Mouse (Mus musculus) 3134 (cell line): Measurements from ENCODE around the gene Rtel1.

Experiments used
- DNase-seq: peaks from one replicate; pipeline ENCODE4 v3.0.0-alpha.2; 2011; ENCODE audit warnings: low spot score; ENCODE audit not compliant: insufficient read length; ENCODE audit errors: extremely low read depth

Rtel1 gene

DNA sequence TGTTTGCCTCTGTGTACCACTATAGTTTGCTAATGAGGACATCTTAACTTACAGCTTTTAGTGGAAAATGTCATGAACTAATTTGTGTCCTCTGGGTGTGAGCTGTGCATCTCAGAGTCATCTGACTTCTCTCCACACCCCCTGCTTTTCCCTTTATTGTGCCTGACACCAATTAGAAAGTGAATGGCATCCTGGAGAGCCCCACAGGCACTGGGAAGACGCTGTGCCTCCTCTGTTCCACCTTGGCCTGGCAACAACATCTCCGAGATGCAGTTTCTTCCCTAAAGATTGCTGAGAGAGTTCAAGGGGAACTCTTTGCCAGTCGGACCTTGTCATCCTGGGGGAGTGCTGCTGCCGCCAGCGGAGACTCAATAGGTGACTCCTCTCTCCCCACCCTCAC, 2.6 kb downstream of the Rtel1 start:
- no peak for DNase-seq

GRCm38 (mm10) chr2:181326098-181326497, 6.6 kb downstream of the Rtel1 start:
- DNase-seq, result peak; percentile 29

DNA sequence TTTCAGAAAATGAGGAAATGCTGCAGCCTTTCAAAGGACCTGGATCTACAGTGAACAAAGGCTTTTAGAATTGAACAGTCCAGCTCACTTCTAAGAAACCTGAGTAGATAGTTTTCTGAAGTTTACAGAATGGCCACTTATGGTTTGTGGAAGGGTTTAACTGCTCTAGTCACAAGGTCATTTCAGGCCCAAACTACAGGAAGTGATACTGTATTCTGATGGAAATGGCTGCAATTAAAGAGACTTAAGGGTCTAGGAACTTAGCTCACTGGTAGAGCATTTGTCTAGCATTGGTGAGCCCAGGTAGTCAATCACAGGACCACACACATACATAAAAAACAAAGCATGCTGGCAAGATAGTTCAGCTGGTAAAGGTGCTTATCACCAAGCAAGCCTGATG, 13.0 kb downstream of the Rtel1 start:
- no peak for DNase-seq

- DNase-seq, result peak; percentile 21
Observed at GRCm38 (mm10) chr2:181334023-181334422, 14.5 kb downstream of the Rtel1 start.

GRCm38 (mm10) chr2:181340426-181340825, 20.9 kb downstream of the Rtel1 start:
- DNase-seq, result no peak

DNA sequence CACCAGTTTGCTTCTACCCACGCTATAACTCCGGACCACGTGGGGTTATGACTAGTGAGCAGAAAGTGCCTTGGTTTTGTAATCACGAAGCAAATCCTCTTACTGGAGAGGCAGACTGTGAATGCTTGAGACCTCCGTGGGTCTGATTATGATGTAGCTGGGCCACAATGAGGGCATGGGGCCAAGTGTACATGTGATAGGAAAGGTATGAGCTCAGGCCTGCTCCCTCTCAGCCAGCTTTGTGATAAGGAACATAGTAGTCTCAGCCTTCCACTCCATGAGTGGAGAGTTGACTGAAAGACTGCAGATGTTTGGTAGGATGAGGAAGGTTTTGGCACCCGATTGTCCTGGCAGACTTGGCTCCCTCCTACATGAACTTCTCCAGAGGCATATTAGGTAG, 23.2 kb downstream of the Rtel1 start:
- no peak for DNase-seq

DNA sequence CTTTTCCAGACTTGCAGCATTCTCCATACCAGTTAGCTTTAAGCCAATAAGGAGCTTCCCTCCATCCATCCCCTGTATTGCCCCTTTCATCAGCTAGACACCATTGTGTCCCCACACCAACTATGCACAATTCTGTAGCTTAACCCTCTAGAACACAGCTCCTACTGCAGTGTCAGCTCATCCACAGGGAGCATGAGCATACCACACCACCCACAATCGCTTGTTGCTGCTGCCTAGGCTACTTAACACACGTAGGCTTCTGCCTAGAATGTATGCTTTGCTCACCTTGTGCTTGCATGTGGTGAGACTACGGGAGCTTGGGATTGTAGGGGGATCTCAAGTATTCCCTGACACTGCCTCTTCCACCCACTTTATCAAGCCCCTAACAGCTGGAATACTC, 37.2 kb downstream of the Rtel1 start:
- DNase-seq, result no peak

DNA sequence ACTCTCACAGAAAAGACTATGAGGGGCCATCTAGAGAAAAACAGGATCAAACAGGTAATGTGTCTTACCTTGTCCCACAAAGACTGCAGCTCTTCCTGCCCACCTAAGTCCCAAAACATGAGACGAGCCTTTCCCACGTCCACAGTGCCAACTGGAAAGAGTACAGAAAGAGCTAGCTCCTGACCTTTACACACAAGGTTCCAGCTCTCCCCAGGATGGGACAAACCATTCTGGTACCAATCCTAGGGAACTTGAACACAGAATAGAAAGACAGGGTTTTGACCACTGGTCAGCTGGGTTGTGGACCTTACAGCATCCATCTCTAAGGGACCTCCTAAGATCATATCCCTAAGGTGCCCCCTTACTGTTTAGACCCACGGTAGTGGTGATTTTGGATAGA, 44.4 kb downstream of the Rtel1 start:
- DNase-seq, result no peak

- no peak for DNase-seq
Observed at GRCm38 (mm10) chr2:181364487-181364859, 44.9 kb downstream of the Rtel1 start.

GRCm38 (mm10) chr2:181364860-181365596, 45.5 kb downstream of the Rtel1 start, which contains the start of the genes Zgpat and Arfrp1:
Zgpat (plus strand) TSS chr2:181364928.
Arfrp1 (minus strand) TSS chr2:181365404.
- peak; percentile 92 for DNase-seq

DNA sequence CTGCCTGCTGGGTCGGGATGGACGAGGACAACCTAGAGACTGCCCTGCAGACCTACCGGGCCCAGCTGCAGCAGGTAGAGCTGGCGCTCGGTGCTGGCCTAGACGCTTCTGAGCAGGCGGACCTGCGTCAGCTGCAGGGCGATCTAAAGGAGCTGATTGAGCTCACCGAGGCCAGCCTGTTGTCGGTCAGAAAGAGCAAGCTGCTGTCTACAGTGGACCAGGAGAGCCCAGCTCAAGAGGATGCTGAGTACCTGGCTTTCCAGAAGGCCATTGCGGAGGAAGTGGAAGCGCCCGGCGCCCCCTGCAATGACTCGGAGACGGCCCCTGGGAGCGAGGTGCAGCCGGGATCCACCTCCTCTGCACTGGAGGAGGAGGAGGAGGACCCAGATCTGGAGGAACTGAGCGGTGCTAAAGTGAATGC, 46.1 kb downstream of the Rtel1 start:
- DNase-seq, result no peak

DNA sequence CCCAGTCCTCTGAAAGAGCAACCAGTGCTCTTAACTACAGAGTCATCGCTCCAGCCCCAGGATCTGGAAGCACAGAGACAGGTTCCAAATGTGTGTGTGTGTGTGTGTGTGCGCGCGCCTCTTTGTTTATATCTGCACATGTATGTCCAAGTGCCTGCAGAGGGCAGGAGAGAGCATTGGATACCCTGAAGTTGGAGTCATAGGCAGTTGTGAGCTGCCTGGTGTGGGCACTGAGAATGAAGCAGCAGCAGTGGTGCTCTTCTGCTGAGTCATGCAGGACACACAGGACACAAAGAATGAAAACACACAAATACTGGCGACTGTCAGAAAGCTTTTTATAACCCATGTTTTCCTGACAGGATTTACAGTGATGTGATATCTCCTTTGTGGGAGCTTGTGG, 50.5 kb downstream of the Rtel1 start:
- DNase-seq, result no peak

GRCm38 (mm10) chr2:181375787-181376186, 56.2 kb downstream of the Rtel1 start:
- no peak for DNase-seq

- DNase-seq, result no peak
Observed at GRCm38 (mm10) chr2:181377230-181377629, 57.7 kb downstream of the Rtel1 start.

DNA sequence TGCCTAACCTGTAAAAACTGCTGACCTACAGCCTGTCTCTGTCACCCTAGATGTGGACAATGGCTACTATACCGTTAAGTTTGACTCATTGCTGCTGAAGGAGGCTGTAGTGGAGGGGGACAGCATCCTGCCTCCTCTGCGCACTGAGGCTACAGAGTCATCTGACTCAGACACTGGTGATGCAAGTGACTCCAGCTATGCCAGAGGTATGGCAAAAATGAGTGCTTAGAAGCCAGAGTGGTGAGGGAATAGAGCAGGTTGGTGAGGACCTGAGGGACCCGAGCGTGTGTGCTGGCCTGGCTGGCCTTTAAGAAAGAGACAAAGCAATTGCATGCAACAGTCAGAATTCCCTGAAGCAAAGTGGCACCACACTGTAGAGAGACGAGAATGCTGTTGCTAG, 59.2 kb downstream of the Rtel1 start:
- no peak for DNase-seq

DNA sequence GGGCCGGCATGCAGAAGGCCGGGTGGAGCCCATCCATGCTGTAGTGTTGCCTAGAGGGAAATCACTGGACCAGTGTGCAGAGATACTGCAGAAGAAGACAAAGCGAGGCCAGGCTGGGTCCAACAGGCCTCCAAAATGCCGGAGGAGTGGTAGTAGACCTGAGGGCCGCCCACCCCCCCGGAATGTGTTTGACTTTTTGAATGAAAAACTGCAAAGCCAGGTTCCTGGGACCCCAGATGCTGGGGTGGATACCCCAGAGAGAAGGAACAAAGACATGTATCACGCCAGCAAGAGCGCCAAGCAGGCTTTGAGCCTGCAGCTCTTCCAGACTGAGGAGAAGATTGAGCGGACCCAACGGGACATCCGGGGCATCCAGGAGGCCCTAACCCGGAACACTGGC, 60.2 kb downstream of the Rtel1 start, which contains the start of gene Lime1:
Lime1 (plus strand) TSS at position 301 of the 400 bp plus-strand sequence.
- DNase-seq, result no peak

- no peak for DNase-seq
Observed at GRCm38 (mm10) chr2:181380251-181380650, 60.7 kb downstream of the Rtel1 start.

GRCm38 (mm10) chr2:181381107-181381506, 61.6 kb downstream of the Rtel1 start:
- no peak for DNase-seq

DNA sequence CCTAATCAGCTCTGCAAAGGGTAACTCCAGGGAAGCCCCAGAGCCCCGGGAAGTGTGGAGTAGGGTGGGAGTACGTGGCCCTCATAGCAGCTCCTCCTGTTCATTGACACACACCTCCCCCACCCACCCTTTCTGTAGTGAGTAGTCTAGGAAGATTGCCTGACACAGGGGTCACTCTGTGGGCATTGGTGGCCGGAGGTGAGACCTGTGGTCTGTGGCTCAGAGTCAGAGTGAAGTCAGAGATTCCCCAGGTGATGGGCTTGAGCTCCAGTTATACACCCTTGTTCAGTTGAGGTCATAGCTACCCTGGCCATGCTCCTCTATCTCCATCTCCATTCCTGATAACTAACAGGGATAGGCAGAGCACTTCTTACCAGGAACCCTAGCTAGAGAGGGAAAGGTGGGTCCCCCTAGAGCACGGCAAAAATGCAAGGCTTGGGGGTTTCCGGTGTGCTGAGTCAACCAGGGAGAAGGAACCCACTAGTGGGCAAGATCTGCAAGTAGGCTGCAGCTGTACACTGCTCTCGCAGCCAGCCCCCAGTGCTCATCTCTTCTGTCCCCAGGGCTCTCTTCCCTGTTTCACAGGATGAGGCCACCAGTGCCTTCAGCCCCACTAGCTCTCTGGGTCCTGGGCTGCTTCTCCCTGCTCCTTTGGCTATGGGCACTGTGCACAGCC, 62.2 kb downstream of the Rtel1 start:
- no peak for DNase-seq

DNA sequence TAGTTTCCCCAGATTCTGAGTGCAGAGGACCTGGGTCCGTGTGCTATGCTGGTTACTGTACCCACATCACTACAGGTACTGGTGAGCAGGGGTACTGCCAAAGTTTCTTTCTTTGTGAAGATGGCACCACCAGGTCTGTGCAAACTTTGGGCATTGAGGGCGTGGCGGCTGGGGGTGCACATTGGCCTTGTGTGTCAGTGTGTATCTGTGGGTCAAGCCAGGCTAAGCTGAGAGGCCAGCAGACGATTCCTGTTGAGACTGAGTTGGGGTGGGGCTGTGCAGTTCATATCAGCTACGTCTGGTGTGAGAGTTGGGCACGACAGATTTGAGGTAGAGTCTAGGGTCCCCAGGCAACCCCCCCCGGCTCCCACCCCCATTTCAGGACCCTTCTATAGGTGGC, 64.9 kb downstream of the Rtel1 start:
- no peak for DNase-seq

GRCm38 (mm10) chr2:181384919-181385391, 65.4 kb downstream of the Rtel1 start:
- no peak for DNase-seq

- no peak for DNase-seq
Observed at GRCm38 (mm10) chr2:181385885-181386284, 66.3 kb downstream of the Rtel1 start.
